Mouse (Mus musculus): ENCODE measurements at regions not wholly inside any gene's neighbourhood (a gene's known extent, or its start where the extent isn't known, plus 50 kb on each side); places are given as distances from the start of the nearest gene placed in this dataset.
A peak's percentile ranks its signal among the peaks of the same experiment; 100 is the strongest.

DNA sequence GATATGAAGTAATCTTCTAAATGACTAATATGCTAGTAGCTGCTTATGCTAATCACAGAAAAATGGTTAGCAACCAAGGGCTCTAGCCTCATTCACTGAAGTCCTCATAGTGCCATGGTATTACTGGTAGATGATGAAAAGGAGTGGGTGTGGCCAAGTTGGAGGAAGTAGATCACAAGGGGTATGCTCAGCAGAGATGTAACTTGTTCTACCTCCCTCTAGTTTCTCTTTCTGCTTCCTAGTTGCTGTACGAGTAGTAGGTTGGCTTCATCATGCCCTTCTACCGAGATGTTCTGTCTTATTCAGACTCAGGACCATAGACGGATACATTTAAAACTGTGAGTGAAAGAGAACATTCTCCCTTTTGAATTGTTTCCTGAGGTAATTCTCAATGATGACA, 169.5 kb downstream of the Tmem161b start:
- DNase-seq (ENCODE audit: low spot score in 2 of 2) = no peak
- intact Hi-C loops (cut with DNase I) = no loop called here

DNA sequence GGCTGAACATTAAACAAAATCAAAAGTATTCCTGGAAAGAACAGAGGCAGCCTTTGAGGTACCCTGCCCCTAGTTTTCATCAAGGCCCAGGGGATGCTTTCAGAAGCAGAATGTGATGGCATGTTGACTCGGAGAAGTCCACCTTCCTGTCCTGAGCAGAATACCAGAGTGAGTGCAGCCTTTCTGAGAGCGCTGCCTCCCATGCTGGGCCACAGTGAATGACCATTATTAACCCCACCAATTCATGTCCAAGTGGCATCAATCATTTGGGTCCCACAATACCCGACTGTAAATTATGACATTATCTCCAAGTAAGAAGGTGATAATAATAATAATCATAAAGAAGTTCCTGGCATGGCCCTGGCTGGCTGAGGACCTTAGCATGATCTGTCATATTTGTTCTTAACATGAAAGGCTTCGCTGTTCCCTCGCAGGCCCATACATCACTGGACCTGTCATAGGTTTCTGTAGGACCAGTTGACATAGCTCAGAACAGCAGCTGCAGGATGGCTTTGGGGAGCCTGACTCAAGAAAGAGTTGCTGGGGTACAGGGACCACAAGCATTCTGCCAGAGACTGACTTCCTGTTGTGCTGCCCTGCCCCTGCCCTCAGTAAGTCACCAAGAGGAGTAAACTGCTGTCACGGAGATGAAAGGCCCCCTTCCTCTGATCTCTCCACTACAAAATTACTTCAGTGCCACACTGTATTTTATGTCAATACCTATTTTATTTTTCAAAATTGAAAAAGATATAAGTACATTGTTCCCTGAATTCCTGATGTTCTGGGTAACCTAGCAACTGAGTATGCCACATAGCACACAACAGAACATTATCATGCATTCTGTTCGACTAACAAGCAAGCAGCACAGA, 176.6 kb downstream of the Tmem161b start:
- intact Hi-C loops (cut with DNase I) = no loop called here
- no peak for DNase-seq (ENCODE audit: low spot score in 2 of 2)

DNA sequence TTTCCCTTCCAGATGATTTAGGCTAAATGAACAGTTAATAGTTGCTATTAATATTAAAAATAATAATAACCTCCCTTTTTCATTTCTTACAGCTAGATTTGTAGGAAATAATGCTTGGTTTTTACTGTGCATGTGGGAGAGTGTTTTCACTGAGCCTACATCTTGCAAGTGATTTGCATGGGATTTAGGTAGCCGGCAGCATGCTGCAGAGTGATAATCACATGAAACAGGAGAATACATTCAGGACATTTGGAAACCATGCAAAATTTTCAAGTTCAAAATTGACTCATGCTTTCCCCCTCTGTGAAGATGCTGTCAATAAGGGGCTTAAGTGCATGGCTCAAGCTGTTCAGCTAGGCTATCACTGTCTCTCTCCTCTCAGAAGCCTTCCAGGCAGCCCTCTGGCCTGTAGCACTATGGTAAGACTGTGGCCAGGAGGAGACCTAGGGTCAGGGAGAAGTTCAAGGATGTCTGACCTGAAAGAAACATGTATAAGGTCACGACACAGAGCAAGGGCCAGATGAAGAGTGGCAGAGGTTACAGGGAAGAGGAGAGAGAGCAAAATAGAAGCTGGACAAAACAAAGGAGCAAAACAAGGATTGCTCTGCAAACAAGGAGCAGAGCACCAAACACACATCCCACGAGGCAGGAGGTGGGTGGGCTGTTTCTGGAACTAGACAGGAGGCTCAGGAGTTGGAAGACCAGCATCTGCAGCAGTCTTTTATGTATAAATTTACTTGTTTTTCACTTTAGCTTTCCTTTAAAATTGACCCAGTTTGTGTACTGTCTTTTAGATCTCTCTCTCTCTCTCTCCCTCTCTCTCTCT, 177.5 kb downstream of the Tmem161b start:
- DNase-seq (ENCODE audit: low spot score in 2 of 2) = peak; percentile 21 to 62
- intact Hi-C loops (cut with DNase I) = no loop called here

DNA sequence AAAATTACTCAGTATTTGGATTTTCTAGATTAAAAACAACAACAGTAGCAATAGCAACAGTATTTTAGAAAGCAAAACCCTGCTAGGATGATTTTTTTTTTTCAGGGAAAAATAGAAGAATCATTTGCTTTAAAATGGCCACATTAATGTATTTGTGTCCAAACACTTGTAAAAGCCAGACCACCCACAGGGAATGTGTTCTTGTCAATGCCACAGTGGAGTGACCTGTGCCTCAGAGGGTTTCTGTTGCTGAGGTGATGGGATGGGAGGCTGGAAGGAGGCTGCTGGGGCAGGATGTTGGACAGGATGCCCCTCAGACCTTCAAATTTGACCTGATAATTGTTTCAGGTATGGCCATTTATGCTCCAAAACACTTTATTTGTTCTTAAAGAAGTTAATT, 178.9 kb downstream of the Tmem161b start:
- intact Hi-C loops (cut with DNase I) = no loop called here

DNA sequence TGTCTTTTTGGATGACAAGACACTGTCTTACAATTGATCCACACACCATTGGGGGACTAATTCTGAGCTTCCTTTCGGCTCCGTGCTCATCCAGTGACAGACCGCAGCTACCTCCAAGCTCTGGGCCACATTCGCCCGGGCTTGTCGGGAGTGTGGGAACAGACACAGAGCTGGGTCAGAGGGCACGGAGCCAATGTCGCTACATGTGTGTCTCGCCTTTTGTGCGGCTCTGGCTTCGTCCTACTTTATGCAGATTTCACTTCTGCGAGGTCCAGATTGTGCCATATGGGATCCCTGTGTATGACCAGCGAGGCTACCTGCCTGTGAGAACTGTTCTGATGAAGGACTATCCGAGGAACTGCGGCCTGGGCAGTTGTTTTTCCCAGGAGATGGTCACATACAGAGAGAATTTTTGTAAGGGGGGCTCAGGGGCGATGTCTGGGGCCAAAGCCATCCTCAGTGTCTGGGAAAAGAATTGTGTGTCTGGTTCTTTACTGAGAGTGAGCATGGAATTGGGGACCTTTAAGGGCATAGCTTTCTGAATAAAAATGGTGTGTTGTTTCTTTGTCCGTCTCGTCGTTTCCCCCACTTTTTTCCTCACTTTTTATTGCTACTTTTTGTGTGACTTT, 182.6 kb downstream of the Tmem161b start:
- DNase-seq (ENCODE audit: low spot score in 2 of 2) = no peak
- intact Hi-C loops (cut with DNase I) = no loop called here

More for the DNA sequence above, 178.9 kb downstream of the Tmem161b start:
- DNase-seq (ENCODE audit: low spot score in 2 of 2) = no peak

DNA sequence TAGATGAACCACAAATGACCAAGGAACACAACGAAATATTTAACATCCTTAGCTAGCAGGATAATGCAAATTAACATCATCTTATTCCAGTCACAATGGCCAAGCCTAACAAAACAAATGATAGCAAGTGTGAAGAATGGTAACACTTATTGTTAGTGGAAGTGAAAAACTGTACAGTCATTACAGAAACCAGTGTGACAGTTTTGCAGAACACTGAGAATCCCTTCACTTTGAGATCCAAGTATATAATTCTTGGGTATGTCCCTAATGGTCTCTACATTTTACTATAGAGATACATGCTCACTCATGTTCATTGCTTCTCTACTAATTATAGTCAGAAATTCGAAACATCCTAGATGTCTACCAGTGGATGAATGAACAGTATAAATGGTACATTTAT, 212.3 kb downstream of the Tmem161b start:
- no peak for DNase-seq (ENCODE audit: low spot score in 2 of 2)
- intact Hi-C loops (cut with DNase I) = no loop called here

DNA sequence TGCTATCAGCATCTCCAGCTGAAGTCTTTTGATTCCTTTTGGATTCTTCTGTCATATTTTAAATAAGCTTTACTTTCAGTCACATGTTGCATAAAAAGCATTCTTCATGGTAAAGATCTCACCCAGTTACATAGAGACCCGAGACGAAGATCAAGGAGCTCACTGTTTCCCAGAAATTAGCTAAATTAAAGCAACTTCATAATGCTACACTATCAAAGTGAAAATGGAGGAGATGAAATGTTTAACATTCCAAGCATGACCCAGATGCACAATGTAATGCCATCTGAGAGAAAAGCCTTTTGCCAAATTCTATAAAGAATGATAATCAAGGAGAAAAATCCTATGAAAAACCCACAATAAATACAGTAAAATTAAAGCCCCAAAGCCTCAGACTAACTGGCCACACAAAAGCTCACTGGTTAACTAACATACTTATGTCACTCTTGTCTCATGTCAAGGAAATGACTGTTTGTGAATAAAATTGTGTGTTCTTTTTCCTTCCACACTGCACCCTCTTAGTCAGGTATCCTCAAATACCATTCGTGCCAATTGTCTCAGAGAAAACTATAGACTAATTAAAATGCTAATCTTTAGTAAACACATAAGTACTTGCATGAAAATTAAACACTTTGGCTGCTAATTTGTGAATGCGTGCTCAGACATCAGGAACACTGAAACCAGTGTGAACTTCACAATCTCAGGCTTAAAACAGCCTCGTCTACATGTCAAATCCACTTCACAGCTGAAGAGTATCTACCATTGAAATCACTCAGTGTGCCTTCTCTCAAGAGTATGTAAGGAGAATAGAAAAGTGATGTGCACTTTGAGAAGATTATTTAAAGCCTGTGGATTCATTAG, 215.7 kb downstream of the Tmem161b start:
- DNase-seq (ENCODE audit: low spot score in 2 of 2) = no peak
- intact Hi-C loops (cut with DNase I) = no loop called here

DNA sequence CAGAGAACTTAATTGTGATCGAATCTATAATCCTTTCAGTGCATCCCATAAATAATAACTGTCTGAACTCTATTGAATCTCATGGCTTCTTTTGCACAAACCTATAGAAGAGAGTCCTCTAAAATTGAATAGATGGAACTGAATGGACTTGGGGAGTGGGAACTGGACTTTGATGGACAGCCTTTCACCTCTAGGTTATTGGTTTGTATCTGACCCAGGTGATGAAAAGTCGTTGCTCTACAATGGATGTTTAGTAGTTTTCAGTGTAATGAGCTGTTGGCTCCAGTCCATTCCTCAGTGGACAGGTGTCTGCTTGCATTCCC, 216.3 kb downstream of the Tmem161b start:
- DNase-seq (ENCODE audit: low spot score in 2 of 2) = no peak
- intact Hi-C loops (cut with DNase I) = no loop called here

DNA sequence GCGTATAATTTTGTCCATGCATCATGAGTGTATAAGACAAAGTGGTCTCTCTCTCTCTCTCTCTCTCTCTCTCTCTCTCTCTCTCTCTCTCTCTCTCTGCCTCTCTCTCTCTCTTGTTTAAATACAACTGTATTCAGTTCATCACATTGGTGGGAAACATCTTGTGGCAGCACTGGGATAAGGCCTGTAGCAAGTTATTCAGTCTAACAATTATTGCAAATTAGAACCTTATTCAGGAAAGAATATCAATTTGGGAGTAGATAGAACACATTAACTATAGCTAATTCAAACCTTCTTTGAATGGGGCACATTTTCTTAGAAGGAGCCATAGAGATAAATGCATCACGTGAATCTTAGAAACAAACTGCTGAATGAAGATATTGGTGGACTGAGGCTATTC, 226.4 kb downstream of the Tmem161b start:
- DNase-seq (ENCODE audit: low spot score in 2 of 2) = no peak
- intact Hi-C loops (cut with DNase I) = loop anchor here (5.0 kb wide), 1 partner anchor 101 kb away; no protein-coding TSS in a partner anchor

DNA sequence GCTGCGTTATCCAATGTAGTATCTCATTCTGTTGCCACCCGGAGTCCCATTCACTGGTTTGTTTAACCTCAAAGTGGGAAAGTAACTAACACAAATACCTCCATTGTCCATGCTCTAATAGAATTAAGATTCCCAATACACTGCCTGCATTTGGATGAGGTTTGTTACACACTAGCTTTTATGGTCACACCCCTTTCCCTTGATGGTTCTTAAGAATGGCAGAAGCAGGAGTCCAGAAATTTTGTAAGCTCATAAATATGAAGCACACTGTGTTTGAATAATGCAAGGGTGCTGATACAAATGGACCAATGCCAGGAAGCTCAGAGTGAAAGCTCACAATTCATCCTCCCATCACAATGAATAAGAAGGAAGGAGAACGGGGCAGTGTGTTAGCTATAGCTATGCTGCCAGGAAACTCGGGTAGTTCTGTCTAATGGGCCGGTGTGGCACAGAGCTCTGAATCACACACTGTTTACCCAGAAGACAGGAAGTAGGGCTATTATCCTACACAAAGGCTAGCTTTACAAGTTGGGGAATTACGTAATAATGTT, 227.0 kb downstream of the Tmem161b start:
- intact Hi-C loops (cut with DNase I) = loop anchor here (5.0 kb wide), 1 partner anchor 102 kb away; no protein-coding TSS in a partner anchor
- peak; percentile 40 to 79 for DNase-seq (ENCODE audit: low spot score in 2 of 2)

Measured in left cerebral cortex, postnatal 25 days (tissue).